In the genomic region with DNA sequence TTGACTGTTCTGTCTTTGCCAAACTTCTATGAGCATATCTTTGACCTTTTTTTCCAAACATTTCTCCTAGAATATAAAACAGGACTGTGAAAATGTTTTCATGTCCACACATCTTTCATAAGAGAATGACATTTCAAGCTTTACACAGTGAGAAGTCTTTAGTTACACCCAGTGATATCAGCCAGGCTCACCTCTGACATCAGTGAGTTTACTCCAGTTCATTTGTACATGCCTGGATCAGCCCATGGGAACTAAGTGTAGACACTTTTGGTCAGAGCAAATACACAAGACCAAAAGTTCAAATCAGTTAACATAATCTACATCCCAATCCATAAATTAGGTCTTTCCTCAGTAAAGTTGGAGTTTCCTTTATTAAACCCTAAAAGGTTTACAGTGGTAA, we compare ENCODE assay signal across 22 mouse cellular contexts.
"Had no signal": no experiment of that assay in that cellular context is flagged by ENCODE, and none has a peak within 500 bp of the region (broad histone marks: within the 10 kb centered on the region; RNA-seq: fewer than 3 reads in every experiment).

No protein-coding gene starts in this region.

- ATAC-seq: intestine, postnatal 0 days; lung, postnatal 0 days; midbrain, embryonic 16.5 days had no signal

- H3K9me3 ChIP-seq: limb, embryonic 12.5 days; limb, embryonic 15.5 days; liver, embryonic 15.5 days; midbrain, embryonic 12.5 days; neural tube, embryonic 13.5 days had no signal

- H3K27ac ChIP-seq: kidney, postnatal 0 days; layer of hippocampus, adult 2 months; left cerebral cortex, adult 2 months; limb, embryonic 12.5 days; limb, embryonic 15.5 days; liver, embryonic 15.5 days; macrophage; midbrain, embryonic 12.5 days; neural tube, embryonic 13.5 days had no signal

- H3K4me1 ChIP-seq: limb, embryonic 12.5 days; limb, embryonic 15.5 days; liver, embryonic 15.5 days; midbrain, embryonic 12.5 days; neural tube, embryonic 13.5 days had no signal

- H3K9ac ChIP-seq: limb, embryonic 12.5 days; limb, embryonic 15.5 days; liver, embryonic 15.5 days; lung, embryonic 14.5 days; midbrain, embryonic 12.5 days; neural tube, embryonic 13.5 days had no signal

- H3K4me3 ChIP-seq: layer of hippocampus, adult 2 months; left cerebral cortex, adult 2 months; limb, embryonic 12.5 days; limb, embryonic 15.5 days; liver, embryonic 15.5 days; midbrain, embryonic 12.5 days; myocyte; neural tube, embryonic 13.5 days had no signal

- H3K36me3 ChIP-seq: limb, embryonic 12.5 days; limb, embryonic 15.5 days; liver, embryonic 15.5 days; midbrain, embryonic 12.5 days; neural tube, embryonic 13.5 days had no signal

- H3K4me2 ChIP-seq: limb, embryonic 12.5 days; limb, embryonic 15.5 days; liver, embryonic 15.5 days; lung, embryonic 14.5 days; midbrain, embryonic 12.5 days; neural tube, embryonic 13.5 days had no signal

- DNase-seq: kidney, adult 2 months; kidney, postnatal 25 days; layer of hippocampus, adult 9-11 months; layer of hippocampus, postnatal 36 days; left cerebral cortex, postnatal 4 days; lung, embryonic 14.5 days; retina, postnatal 1 day; right cerebral cortex, postnatal 25 days; thymus, postnatal 25 days had no signal

- H3K27me3 ChIP-seq: limb, embryonic 12.5 days; limb, embryonic 15.5 days; liver, embryonic 15.5 days; midbrain, embryonic 12.5 days; neural tube, embryonic 13.5 days had no signal
